Mouse (Mus musculus) neural tube, embryonic 12.5 days (tissue): ENCODE measurements around the gene 3110009E18Rik. TPM values are rescaled to one million over a fixed set of nuclear protein-coding genes. Genes with fewer than 3 reads are reported as not detected.

ENCODE experiments used
- ATAC-seq: fragments of 200-750 bp; cut with Nextera tagmentation; 2 replicates; pipeline ENCODE4 v1.8.0; 2017; ENCODE audit warnings: low read depth, mild to moderate bottlenecking, moderate TSS enrichment, moderate library complexity; ENCODE audit not compliant: low FRiP score
- H3K27ac ChIP-seq: fragments of 300-500 bp; sonication (generic); 2 replicates; pipeline ENCODE4 v1.5.1; 2016
- H3K27me3 ChIP-seq: fragments of 300-500 bp; sonication (generic); replicated peaks from 2 replicates; pipeline ENCODE4 v1.6.1; 2016; ENCODE audit warnings: mild to moderate bottlenecking
- H3K36me3 ChIP-seq: fragments of 300-500 bp; sonication (generic); 2 replicates; pipeline ENCODE4 v1.6.1; 2016; ENCODE audit warnings: mild to moderate bottlenecking
- H3K4me1 ChIP-seq: fragments of 300-500 bp; sonication (generic); 2 replicates; pipeline ENCODE4 v1.6.1; 2016
- H3K4me2 ChIP-seq: fragments of 300-500 bp; sonication (generic); replicated peaks from 2 replicates; pipeline ENCODE4 v1.6.1; 2016; ENCODE audit warnings: mild to moderate bottlenecking
- H3K4me3 ChIP-seq: fragments of 300-500 bp; sonication (generic); 2 replicates; pipeline ENCODE4 v1.5.1; 2016
- H3K9ac ChIP-seq: fragments of 300-500 bp; sonication (generic); 2 replicates; pipeline ENCODE4 v1.6.1; 2016; ENCODE audit warnings: mild to moderate bottlenecking
- H3K9me3 ChIP-seq: fragments of 300-500 bp; sonication (generic); 2 replicates; pipeline ENCODE4 v1.6.1; 2016; ENCODE audit warnings: mild to moderate bottlenecking
- whole genome bisulfite sequencing: fragments of 180-500 bp; shearing (Covaris S2); methylation state at CpG from one replicate; pipeline ENCODE4 v1.1.7; 2016; 5-methylcytosine and 5-hydroxymethylcytosine counted together
- polyA plus RNA-seq: library from polyadenylated mRNA; unstranded; fragments of >200 nt; fragmentation: Nextera tagmentation; extraction: Ambion mirVana; gene quantifications from 2 replicates; pipeline ENCODE4 v1.2.1, GENCODE M21; 2016

3110009E18Rik gene
- polyA plus RNA-seq, 1 experiment from 2014 or later, result 15.8 TPM

GRCm38 (mm10) chr1:120132376-120132775 is 11.4 kb downstream of the 3110009E18Rik start:
- H3K27me3 ChIP-seq, result no peaks in the 10 kb centered on the region
- WGBS, result 93% methylated on average over 1 of the region's 1 CpGs
- ATAC-seq, result no peak
- no peak overlapping the region for H3K4me2 ChIP-seq
- no peaks in the 10 kb centered on the region for H3K4me1 ChIP-seq
- H3K9ac ChIP-seq, result no peak overlapping the region
- no peaks in the 10 kb centered on the region for H3K9me3 ChIP-seq
- no peak overlapping the region for H3K4me3 ChIP-seq
- H3K36me3 ChIP-seq, result no peaks in the 10 kb centered on the region
- H3K27ac ChIP-seq, result no peak overlapping the region

- H3K36me3 ChIP-seq, result no peaks in the 10 kb centered on the region
- H3K4me2 ChIP-seq, result no peak overlapping the region
- H3K4me3 ChIP-seq, result no peak overlapping the region
- no peak overlapping the region for H3K27ac ChIP-seq
- no peaks in the 10 kb centered on the region for H3K9me3 ChIP-seq
- H3K9ac ChIP-seq, result no peak overlapping the region
- ATAC-seq, result no peak
- no peaks in the 10 kb centered on the region for H3K27me3 ChIP-seq
- 87% methylated on average over 7 of the region's 7 CpGs for WGBS
- H3K4me1 ChIP-seq, result peaks cover 6% of the 10 kb centered on the region; the same call in 1 of the 2 replicates
Measured at GRCm38 (mm10) chr1:120135934-120136786, 15.2 kb downstream of the 3110009E18Rik start.

GRCm38 (mm10) chr1:120138923-120139540 is 18.0 kb downstream of the 3110009E18Rik start:
- H3K27me3 ChIP-seq, result no peaks in the 10 kb centered on the region
- ATAC-seq, result 0 out of 2 replicates have a peak, but pooled peaks have one; percentile 30
- 24% methylated on average over 7 of the region's 7 CpGs for WGBS
- H3K36me3 ChIP-seq, result no peaks in the 10 kb centered on the region
- H3K9ac ChIP-seq, result no peak overlapping the region
- H3K4me2 ChIP-seq, result no peak overlapping the region
- no peak overlapping the region for H3K4me3 ChIP-seq
- H3K4me1 ChIP-seq, result peaks cover 6% of the 10 kb centered on the region; the same call in 1 of the 2 replicates
- H3K27ac ChIP-seq, result no peak overlapping the region
- H3K9me3 ChIP-seq, result no peaks in the 10 kb centered on the region

GRCm38 (mm10) chr1:120140144-120140693 is 19.2 kb downstream of the 3110009E18Rik start:
- Histone ChIP-seq H3K4me1 (peaks cover 6% of the 10 kb centered on the region; the same call in 1 of the 2 replicates), H3K27ac (no peak overlapping the region), H3K27me3 (no peaks in the 10 kb centered on the region), H3K4me2 (no peak overlapping the region), H3K4me3 (no peak overlapping the region), H3K9ac (no peak overlapping the region), H3K9me3 (no peaks in the 10 kb centered on the region), H3K36me3 (no peaks in the 10 kb centered on the region)
- ATAC-seq, result no peak
- 87% methylated on average over 9 of the region's 9 CpGs for WGBS

- Histone ChIP-seq H3K36me3 (no peaks in the 10 kb centered on the region), H3K4me2 (no peak overlapping the region), H3K4me1 (peaks cover 6% of the 10 kb centered on the region; the same call in 1 of the 2 replicates), H3K9ac (no peak overlapping the region), H3K9me3 (no peaks in the 10 kb centered on the region), H3K27ac (no peak overlapping the region), H3K4me3 (no peak overlapping the region), H3K27me3 (no peaks in the 10 kb centered on the region)
- 83% methylated on average over 5 of the region's 5 CpGs for WGBS
- ATAC-seq, result no peak
Measured at GRCm38 (mm10) chr1:120142551-120142950, 21.6 kb downstream of the 3110009E18Rik start.

- no peaks in the 10 kb centered on the region for H3K4me1 ChIP-seq
- H3K4me2 ChIP-seq, result no peak overlapping the region
- 86% methylated on average over 8 of the region's 8 CpGs for WGBS
- H3K27me3 ChIP-seq, result no peaks in the 10 kb centered on the region
- H3K9me3 ChIP-seq, result no peaks in the 10 kb centered on the region
- H3K9ac ChIP-seq, result no peak overlapping the region
- H3K27ac ChIP-seq, result no peak overlapping the region
- no peak for ATAC-seq
- H3K4me3 ChIP-seq, result no peak overlapping the region
- H3K36me3 ChIP-seq, result no peaks in the 10 kb centered on the region
Measured at GRCm38 (mm10) chr1:120145527-120146216, 24.7 kb downstream of the 3110009E18Rik start.

GRCm38 (mm10) chr1:120146994-120147393 is 26.0 kb downstream of the 3110009E18Rik start:
- H3K27ac ChIP-seq, result no peak overlapping the region
- H3K27me3 ChIP-seq, result no peaks in the 10 kb centered on the region
- no peaks in the 10 kb centered on the region for H3K9me3 ChIP-seq
- H3K4me3 ChIP-seq, result no peak overlapping the region
- no peak for ATAC-seq
- H3K36me3 ChIP-seq, result no peaks in the 10 kb centered on the region
- H3K9ac ChIP-seq, result no peak overlapping the region
- no peak overlapping the region for H3K4me2 ChIP-seq
- no peaks in the 10 kb centered on the region for H3K4me1 ChIP-seq

GRCm38 (mm10) chr1:120154232-120154631 is 33.2 kb downstream of the 3110009E18Rik start:
- H3K9me3 ChIP-seq, result no peaks in the 10 kb centered on the region
- H3K36me3 ChIP-seq, result no peaks in the 10 kb centered on the region
- no peaks in the 10 kb centered on the region for H3K27me3 ChIP-seq
- no peak overlapping the region for H3K27ac ChIP-seq
- H3K4me3 ChIP-seq, result no peak overlapping the region
- no peak overlapping the region for H3K9ac ChIP-seq
- H3K4me1 ChIP-seq, result no peaks in the 10 kb centered on the region
- no peak overlapping the region for H3K4me2 ChIP-seq
- no peak for ATAC-seq

GRCm38 (mm10) chr1:120155325-120155724 is 34.3 kb downstream of the 3110009E18Rik start:
- Histone ChIP-seq H3K4me2 (no peak overlapping the region), H3K4me1 (no peaks in the 10 kb centered on the region), H3K27ac (no peak overlapping the region), H3K9me3 (no peaks in the 10 kb centered on the region), H3K36me3 (no peaks in the 10 kb centered on the region), H3K9ac (no peak overlapping the region), H3K27me3 (no peaks in the 10 kb centered on the region), H3K4me3 (no peak overlapping the region)
- 30% methylated on average over 1 of the region's 1 CpGs for WGBS
- ATAC-seq, result no peak

GRCm38 (mm10) chr1:120158474-120159127 is 37.6 kb downstream of the 3110009E18Rik start:
- no peaks in the 10 kb centered on the region for H3K4me1 ChIP-seq
- H3K4me2 ChIP-seq, result no peak overlapping the region
- no peaks in the 10 kb centered on the region for H3K9me3 ChIP-seq
- H3K4me3 ChIP-seq, result no peak overlapping the region
- 91% methylated on average over 9 of the region's 9 CpGs for WGBS
- no peaks in the 10 kb centered on the region for H3K36me3 ChIP-seq
- no peak overlapping the region for H3K9ac ChIP-seq
- ATAC-seq, result no peak
- no peak overlapping the region for H3K27ac ChIP-seq
- H3K27me3 ChIP-seq, result no peaks in the 10 kb centered on the region

- Histone ChIP-seq H3K9ac (no peak overlapping the region), H3K4me3 (no peak overlapping the region), H3K9me3 (no peaks in the 10 kb centered on the region), H3K4me2 (no peak overlapping the region), H3K27ac (no peak overlapping the region), H3K4me1 (no peaks in the 10 kb centered on the region), H3K27me3 (no peaks in the 10 kb centered on the region), H3K36me3 (no peaks in the 10 kb centered on the region)
- WGBS, result 92% methylated on average over 5 of the region's 5 CpGs
- ATAC-seq, result no peak
Measured at GRCm38 (mm10) chr1:120161502-120161901, 40.5 kb downstream of the 3110009E18Rik start.

- Histone ChIP-seq H3K9me3 (no peaks in the 10 kb centered on the region), H3K4me1 (no peaks in the 10 kb centered on the region), H3K9ac (no peak overlapping the region), H3K4me3 (no peak overlapping the region), H3K4me2 (no peak overlapping the region), H3K27ac (no peak overlapping the region), H3K27me3 (no peaks in the 10 kb centered on the region), H3K36me3 (no peaks in the 10 kb centered on the region)
- WGBS, result 61% methylated on average over 1 of the region's 1 CpGs
- ATAC-seq, result no peak
Measured at GRCm38 (mm10) chr1:120162616-120163015, 41.6 kb downstream of the 3110009E18Rik start.
